Mouse (Mus musculus): ENCODE measurements around the gene Slc34a3. TPM values are rescaled to one million over a fixed set of nuclear protein-coding genes. Genes with fewer than 3 reads are reported as not detected.

Slc34a3 gene
- polyA plus RNA-seq, 1 experiment: 0.06 TPM

DNA sequence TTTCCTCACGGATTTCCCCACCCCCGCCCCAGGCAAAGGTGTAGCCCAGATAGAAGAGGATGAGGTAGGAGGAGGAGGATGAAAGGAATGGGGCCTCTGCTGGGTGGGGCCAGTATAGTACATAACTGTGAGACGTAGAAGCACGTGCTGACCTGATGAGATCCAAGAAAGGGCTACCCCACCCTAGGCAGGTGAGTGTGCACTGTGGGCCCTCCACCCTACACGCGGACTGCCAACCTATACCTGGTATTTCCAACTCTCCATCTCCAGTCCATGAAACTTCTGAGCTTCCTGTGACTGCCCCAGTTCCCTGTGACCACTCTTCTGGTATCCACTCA, 7.2 kb upstream of the Slc34a3 start:
- H3K27me3 ChIP-seq (ENCODE audit: control insufficient read depth, insufficient read depth, low read length): peaks cover 11% of the 10 kb centered on the region
- TF ChIP-seq POLR2A (IDR thresholded peaks at IDR 0.05; ENCODE audit: low read depth, low read length): no peak
- TF ChIP-seq CTCF (IDR thresholded peaks at IDR 0.05; ENCODE audit: extremely low read depth, insufficient read depth, insufficient read length, insufficient replicate concordance): no peak
- 13% methylated on average over 6 of the region's 6 CpGs for WGBS
- H3K36me3 ChIP-seq (ENCODE audit: control insufficient read depth, insufficient read depth, low read length): no peaks in the 10 kb centered on the region
- no peak overlapping the region for H3K27ac ChIP-seq (ENCODE audit: insufficient read depth, low read length)
- peaks cover 9% of the 10 kb centered on the region for H3K4me1 ChIP-seq (ENCODE audit: control insufficient read depth, insufficient read depth, insufficient read length)
- H3K4me3 ChIP-seq (ENCODE audit: extremely low read depth, insufficient read depth, insufficient read length): no peak overlapping the region
- no peak for DNase-seq (ENCODE audit: low read depth in 1 of 2, low spot score in 2 of 2)

DNA sequence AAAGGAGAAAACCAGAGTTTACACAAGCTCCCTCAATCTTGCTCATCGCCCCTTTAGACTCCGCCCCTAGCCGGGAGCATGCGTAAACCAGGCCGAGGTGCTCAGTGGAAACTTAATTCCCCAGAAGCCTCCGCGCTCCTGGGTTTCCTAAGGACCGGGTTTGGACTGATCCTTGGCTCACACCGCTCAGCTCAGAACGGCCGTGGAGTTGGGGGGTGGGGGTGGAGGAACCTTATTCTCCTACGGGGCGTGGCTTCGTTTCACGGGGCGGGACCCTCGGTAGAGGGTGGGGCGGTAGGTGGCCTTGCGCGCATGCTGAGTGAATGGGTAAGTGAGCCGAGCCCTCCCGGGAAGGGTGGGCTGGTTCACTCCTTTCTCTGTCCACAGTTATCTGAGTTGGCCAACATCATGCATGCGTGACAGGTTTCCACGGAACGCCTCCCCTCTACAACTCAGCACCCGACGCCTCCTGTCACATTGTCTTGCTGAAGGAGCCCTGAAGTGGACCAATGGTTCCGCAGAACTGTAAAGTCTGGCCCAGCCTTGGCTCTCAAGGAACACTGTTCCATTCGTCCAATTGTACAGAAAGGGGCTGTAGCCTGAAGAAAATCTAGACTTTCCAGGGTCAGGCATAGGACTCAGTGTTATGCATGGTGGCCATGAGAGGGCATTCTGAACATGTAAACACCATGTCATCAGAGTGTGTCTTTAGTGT, 6.7 kb upstream of the Slc34a3 start:
- WGBS: 3% methylated on average over 29 of the region's 29 CpGs
- Histone ChIP-seq H3K4me3 (ENCODE audit: extremely low read depth, insufficient read depth, insufficient read length) (peak overlapping the region; percentile 53; the same call in 1 of the 2 replicates), H3K27me3 (ENCODE audit: control insufficient read depth, insufficient read depth, low read length) (peaks cover 11% of the 10 kb centered on the region), H3K4me1 (ENCODE audit: control insufficient read depth, insufficient read depth, insufficient read length) (peaks cover 9% of the 10 kb centered on the region), H3K27ac (ENCODE audit: insufficient read depth, low read length) (no peak overlapping the region), H3K36me3 (ENCODE audit: control insufficient read depth, insufficient read depth, low read length) (no peaks in the 10 kb centered on the region)
- DNase-seq (ENCODE audit: low read depth in 1 of 2, low spot score in 2 of 2): no peak
- TF ChIP-seq POLR2A (IDR thresholded peaks at IDR 0.05; ENCODE audit: low read depth, low read length) (no peak), CTCF (IDR thresholded peaks at IDR 0.05; ENCODE audit: extremely low read depth, insufficient read depth, insufficient read length, insufficient replicate concordance) (no peak)

DNA sequence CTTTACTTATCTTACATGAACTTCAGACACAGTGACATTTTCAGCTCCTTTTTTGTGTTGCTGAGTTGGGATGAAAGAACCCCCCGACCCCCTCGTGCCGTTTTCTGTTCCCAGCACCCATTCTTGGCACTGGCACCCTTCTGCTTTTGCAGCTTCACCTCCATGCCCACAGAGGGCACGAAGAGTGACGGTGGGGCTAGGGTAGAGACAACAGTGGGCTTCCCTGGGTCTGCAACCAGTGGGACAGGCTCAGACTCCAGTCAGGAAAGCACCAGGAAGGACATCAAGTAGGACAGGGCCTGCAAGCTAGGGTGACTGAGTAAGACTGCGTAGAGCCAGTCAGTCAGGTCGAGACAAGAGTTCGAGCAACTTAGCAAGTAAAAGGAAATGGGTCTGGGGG, 6.1 kb upstream of the Slc34a3 start:
- Histone ChIP-seq H3K27me3 (ENCODE audit: control insufficient read depth, insufficient read depth, low read length) (peaks cover 11% of the 10 kb centered on the region), H3K36me3 (ENCODE audit: control insufficient read depth, insufficient read depth, low read length) (no peaks in the 10 kb centered on the region), H3K4me1 (ENCODE audit: control insufficient read depth, insufficient read depth, insufficient read length) (peaks cover 9% of the 10 kb centered on the region), H3K27ac (ENCODE audit: insufficient read depth, low read length) (no peak overlapping the region), H3K4me3 (ENCODE audit: extremely low read depth, insufficient read depth, insufficient read length) (no peak overlapping the region)
- DNase-seq (ENCODE audit: low read depth in 1 of 2, low spot score in 2 of 2): no peak
- 71% methylated on average over 8 of the region's 8 CpGs for WGBS
- TF ChIP-seq CTCF (IDR thresholded peaks at IDR 0.05; ENCODE audit: extremely low read depth, insufficient read depth, insufficient read length, insufficient replicate concordance) (no peak), POLR2A (IDR thresholded peaks at IDR 0.05; ENCODE audit: low read depth, low read length) (no peak)

DNA sequence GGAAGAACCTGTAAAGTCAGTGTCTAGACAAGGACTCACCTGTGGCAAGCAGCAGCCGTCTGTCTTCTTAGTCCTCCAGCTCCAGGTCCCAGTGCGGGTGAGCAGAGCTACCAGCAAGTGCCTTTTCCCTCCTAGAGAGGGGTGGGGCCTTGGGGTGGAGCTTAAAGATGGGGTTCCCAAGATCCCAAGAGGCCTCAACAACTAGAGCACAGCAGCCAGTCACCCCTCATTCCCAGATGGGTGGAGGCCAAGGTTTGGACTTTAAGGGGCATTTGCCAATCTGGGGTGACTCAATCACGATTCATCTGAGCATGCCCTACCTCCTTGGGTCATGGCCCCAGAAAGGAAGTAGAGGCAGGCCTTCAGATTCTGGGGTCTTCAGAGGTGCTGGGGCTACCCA, 5.6 kb upstream of the Slc34a3 start:
- H3K27me3 ChIP-seq (ENCODE audit: control insufficient read depth, insufficient read depth, low read length): peaks cover 11% of the 10 kb centered on the region
- no peak overlapping the region for H3K27ac ChIP-seq (ENCODE audit: insufficient read depth, low read length)
- TF ChIP-seq POLR2A (IDR thresholded peaks at IDR 0.05; ENCODE audit: low read depth, low read length) (no peak), CTCF (IDR thresholded peaks at IDR 0.05; ENCODE audit: extremely low read depth, insufficient read depth, insufficient read length, insufficient replicate concordance) (no peak)
- no peaks in the 10 kb centered on the region for H3K36me3 ChIP-seq (ENCODE audit: control insufficient read depth, insufficient read depth, low read length)
- 78% methylated on average over 3 of the region's 3 CpGs for WGBS
- no peak for DNase-seq (ENCODE audit: low read depth in 1 of 2, low spot score in 2 of 2)
- H3K4me3 ChIP-seq (ENCODE audit: extremely low read depth, insufficient read depth, insufficient read length): no peak overlapping the region
- peaks cover 9% of the 10 kb centered on the region for H3K4me1 ChIP-seq (ENCODE audit: control insufficient read depth, insufficient read depth, insufficient read length)

DNA sequence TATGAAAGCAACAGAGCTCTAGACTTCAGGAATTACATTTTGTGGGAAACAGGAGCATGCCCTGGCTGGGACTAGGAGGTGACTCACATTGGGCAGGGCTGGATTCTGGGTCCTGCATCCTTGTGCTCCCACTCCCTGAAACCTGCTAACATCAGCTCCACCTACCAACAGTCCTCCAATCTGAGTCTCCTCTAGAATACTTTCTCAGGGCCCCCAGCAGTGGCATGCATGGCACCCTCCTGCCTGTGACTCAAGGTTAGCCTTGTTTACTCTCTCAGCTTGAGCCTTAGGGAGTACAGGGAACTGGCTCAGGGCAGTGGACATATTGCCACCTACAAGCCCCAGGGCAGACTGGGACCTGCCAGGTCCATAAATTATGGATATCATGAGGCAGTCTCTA, 3.9 kb upstream of the Slc34a3 start:
- Histone ChIP-seq H3K27me3 (ENCODE audit: control insufficient read depth, insufficient read depth, low read length) (peaks cover 11% of the 10 kb centered on the region), H3K36me3 (ENCODE audit: control insufficient read depth, insufficient read depth, low read length) (no peaks in the 10 kb centered on the region), H3K27ac (ENCODE audit: insufficient read depth, low read length) (no peak overlapping the region), H3K4me1 (ENCODE audit: control insufficient read depth, insufficient read depth, insufficient read length) (peaks cover 9% of the 10 kb centered on the region), H3K4me3 (ENCODE audit: extremely low read depth, insufficient read depth, insufficient read length) (no peak overlapping the region)
- no peak for TF ChIP-seq CTCF (IDR thresholded peaks at IDR 0.05; ENCODE audit: extremely low read depth, insufficient read depth, insufficient read length, insufficient replicate concordance)
- TF ChIP-seq POLR2A (IDR thresholded peaks at IDR 0.05; ENCODE audit: low read depth, low read length): no peak
- DNase-seq (ENCODE audit: low read depth in 1 of 2, low spot score in 2 of 2): no peak

DNA sequence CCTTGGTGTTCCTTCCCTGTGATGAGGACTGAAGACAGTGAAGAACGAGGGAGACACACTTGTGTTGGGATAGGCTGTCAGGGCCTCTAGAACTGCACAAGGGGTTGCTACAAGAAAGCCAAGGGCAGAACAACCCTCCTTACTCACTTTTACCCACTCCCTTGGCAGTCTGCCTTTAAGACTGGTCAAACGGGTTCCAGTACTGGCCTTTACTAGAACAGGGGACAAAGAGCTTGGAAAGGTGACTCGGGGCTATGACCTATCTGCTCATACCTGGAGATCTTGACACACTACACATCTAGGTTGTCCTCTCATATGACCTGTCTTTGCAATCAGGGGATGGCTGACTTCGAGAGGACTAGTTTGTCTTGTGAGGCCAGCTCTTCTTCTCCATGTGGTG, 3.4 kb upstream of the Slc34a3 start:
- Histone ChIP-seq H3K4me1 (ENCODE audit: control insufficient read depth, insufficient read depth, insufficient read length) (peaks cover 9% of the 10 kb centered on the region), H3K27ac (ENCODE audit: insufficient read depth, low read length) (no peak overlapping the region), H3K36me3 (ENCODE audit: control insufficient read depth, insufficient read depth, low read length) (no peaks in the 10 kb centered on the region), H3K27me3 (ENCODE audit: control insufficient read depth, insufficient read depth, low read length) (peaks cover 9% of the 10 kb centered on the region), H3K4me3 (ENCODE audit: extremely low read depth, insufficient read depth, insufficient read length) (no peak overlapping the region)
- TF ChIP-seq POLR2A (IDR thresholded peaks at IDR 0.05; ENCODE audit: low read depth, low read length) (no peak), CTCF (IDR thresholded peaks at IDR 0.05; ENCODE audit: extremely low read depth, insufficient read depth, insufficient read length, insufficient replicate concordance) (no peak)
- no peak for DNase-seq (ENCODE audit: low read depth in 1 of 2, low spot score in 2 of 2)
- WGBS: 68% methylated on average over 4 of the region's 4 CpGs

DNA sequence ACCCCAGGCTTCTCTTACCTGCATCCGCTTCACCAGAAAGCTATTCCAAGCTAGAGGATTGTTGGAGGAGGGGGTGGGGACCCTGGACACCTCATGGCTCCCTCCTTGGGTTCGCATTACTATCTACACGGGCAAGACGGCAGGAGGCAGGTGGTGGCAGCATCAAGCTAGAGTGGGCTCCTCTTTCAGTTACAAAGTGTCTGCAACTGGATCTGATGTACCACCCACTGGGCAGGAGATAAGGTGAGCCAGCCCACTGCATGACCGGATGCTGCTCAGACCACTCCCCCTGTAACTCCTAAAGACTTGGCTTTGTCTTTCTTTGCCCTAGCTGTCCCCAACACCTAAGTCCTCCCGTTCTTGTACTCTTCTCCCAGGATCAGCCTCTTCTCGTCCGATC, 2.5 kb upstream of the Slc34a3 start, which contains the start of gene Rnf224:
Gene Rnf224, minus strand, starts transcription at position 174 of the 400 bp plus-strand sequence.
- no peak within 1 kb of the TSS for H3K27ac ChIP-seq (ENCODE audit: insufficient read depth, low read length)
- TF ChIP-seq POLR2A (IDR thresholded peaks at IDR 0.05; ENCODE audit: low read depth, low read length): no peak
- TF ChIP-seq CTCF (IDR thresholded peaks at IDR 0.05; ENCODE audit: extremely low read depth, insufficient read depth, insufficient read length, insufficient replicate concordance): no peak
- H3K4me3 ChIP-seq (ENCODE audit: extremely low read depth, insufficient read depth, insufficient read length): no peak within 1 kb of the TSS
- peaks cover 4% of the 10 kb centered on the region; the same call in 1 of the 2 replicates for H3K4me1 ChIP-seq (ENCODE audit: control insufficient read depth, insufficient read depth, insufficient read length)
- WGBS: 81% methylated on average over 8 of the region's 8 CpGs
- DNase-seq (ENCODE audit: low read depth in 1 of 2, low spot score in 2 of 2): no peak
- peaks cover 3% of the 10 kb centered on the region; the same call in 1 of the 2 replicates for H3K27me3 ChIP-seq (ENCODE audit: control insufficient read depth, insufficient read depth, low read length)
- H3K36me3 ChIP-seq (ENCODE audit: control insufficient read depth, insufficient read depth, low read length): no peaks in the 10 kb centered on the region
